Mouse (Mus musculus): ENCODE measurements around the gene Pin1rt1.

The Pin1rt1 gene

DNA sequence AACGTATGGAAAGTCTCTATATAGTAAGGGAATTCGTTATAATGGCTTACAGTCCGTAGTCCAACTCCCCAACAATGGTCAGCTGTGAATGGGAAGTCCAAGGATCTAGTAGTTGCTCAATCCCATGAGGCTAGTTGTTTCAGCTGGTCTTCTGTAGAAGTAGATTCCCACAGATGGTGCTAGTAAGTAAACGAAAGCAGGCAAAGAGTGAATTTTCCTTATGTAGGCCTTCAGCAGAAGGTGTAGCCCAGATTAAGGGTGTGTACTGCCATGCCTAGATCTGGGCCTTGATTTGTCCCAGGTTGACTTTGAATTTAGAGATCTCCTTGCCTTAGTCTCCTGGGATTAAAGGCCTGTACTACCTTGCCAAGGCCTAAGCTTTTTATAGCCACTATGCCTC, at the start of gene Pin1rt1:
Gene Pin1rt1 (minus strand): TSS at position 101 of the 400 bp plus-strand sequence.
- no peak for DNase-seq (ENCODE audit: low read depth, low spot score)

DNA sequence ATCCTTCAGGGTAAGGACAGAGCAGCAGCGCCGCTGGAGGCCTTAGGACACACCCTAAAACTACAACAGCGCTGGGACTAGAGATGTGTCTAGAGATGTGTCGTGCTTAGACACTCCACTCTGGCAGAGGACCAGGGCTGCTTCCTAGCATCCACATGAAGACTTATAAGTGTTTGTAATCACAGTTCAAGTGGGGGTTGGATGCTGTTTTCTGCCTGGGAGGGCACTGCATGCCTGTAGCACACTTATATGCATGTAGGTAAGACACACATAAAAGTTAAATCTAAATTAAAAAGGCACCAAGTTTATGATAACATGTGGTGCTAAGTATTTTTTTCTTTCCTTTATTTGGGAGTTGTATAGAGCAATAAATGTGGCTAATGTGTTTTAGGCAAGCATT, 47.8 kb upstream of the Pin1rt1 start:
- DNase-seq (ENCODE audit: low read depth, low spot score) = no peak

DNA sequence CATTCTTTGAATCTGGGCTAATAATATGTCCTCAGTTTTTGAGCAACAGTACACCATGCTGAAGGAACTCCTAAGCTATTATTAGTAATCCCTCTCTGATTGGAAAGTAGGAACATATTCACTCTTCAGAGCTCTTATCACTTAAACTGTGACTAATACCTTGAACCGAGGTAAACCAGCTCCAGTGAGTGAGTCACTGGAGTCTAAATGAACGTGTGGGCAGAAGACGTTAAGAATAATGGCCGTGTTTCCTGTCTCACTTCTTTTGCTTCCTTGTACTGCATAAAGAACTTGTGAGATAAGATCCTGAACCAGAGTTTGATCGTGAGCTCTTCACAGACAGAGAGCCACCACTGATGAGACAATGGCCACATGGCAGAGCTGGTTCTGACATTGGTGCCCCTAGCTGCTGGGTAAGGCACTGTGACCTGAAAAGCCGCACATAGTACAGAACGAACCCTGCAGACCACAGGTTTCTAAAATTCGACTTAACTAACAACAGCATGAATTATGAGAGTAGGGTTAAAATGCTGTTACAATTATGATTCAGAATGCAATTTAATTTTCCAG, 47.0 kb upstream of the Pin1rt1 start:
- DNase-seq (ENCODE audit: low read depth, low spot score) = peak; percentile 36

DNA sequence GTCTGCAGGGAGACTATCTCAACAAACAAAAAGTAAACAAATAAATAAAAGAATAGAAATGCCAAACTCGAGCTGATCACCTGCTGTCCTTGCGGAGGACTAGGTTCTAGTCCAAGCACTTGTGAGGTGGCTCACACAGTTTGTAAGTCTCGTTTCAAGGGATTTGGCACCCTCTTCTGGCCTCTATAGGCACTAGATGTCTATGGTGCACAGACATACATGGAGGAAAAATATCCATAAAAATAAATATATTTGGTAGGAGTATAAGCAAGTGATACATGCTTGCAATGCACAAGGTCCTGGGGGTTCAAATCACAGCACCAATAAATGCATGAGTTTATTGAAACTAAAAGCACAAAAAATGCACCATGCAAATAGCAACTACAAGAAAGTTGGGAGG, 34.4 kb upstream of the Pin1rt1 start:
- DNase-seq (ENCODE audit: low read depth, low spot score) = peak; percentile 12

DNA sequence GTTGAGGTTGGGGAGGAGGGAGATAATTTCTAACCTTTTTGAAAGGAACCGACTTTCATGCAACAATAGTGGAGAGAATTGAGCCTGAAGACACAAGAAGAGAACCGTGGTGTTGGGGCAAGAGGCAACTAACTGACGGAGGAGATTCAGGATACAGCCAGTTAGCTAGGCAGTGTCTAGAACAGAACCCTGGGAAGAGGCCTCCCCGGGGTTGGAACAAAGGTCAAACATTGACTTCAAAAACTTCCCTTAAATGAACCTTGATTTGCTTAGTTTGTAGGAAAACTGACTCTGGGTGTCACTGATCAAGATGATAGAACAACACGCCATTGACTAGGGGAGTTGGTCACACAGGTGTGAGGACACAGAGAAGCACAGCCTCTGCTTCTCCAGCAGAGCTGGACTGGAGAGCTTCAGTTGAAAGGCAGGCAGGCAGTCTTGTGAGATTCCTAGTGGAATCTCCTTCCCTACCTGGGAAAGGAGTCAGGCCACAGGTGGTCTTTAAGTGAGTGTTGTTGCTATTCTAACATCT, 32.5 kb upstream of the Pin1rt1 start:
- DNase-seq (ENCODE audit: low read depth, low spot score) = no peak

DNA sequence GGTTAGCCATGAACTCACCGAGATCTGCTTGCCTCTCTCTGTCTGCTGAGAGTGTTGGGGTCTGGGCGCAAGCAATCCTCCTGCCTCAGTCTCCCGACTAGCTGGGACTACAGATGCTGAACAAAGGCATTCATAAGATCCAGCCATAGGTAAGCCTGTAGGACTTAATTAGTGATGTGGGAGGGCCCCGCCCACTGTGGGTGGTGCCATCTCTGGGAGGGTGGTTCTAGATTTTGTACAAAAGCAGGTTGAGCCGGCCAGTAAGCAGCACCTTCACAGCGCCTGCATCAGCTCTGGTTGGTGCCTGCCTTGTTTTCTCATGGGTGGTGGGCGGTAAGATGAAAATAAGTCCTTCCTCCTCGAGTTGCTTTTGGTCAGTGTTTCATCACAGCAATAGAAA, 30.1 kb upstream of the Pin1rt1 start:
- DNase-seq (ENCODE audit: low read depth, low spot score) = no peak

DNA sequence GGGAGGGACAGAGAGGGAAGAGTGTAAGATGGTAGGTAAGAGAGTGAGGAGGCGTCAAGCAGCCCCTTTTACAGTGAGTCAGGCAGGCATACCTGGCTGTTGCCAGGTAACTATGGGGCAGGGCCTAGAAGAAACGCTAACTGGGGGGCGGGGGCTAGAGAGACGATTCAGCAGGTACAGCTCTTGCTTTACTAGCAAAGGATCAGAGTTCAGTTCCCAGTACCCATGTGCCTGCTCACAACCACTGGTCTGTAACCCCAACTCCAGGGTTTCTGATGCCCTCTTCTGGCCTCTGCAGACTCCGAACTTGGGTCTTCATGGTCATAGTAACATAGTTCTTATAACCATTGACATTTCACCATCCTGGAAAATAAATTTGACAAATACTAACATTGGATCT, 27.8 kb upstream of the Pin1rt1 start:
- DNase-seq (ENCODE audit: low read depth, low spot score) = no peak

DNA sequence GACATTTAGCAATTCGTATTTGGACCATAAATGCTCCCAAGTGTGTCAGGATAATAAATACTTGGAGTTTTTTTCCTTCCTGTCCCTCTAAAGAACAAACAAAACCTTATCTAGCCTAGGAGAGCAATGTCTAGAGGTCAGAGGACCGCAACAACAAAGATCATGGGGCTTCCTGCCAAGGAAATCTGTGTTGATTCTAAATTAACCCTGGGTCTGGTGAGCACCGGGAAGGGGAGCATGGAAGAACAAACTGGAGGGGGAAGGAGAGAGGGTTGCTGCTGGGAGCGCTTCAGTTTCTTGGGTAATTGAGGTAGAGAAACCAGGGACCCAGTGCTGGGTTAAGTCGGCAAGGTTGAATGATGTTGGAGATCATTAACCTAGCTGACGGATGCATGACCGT, 27.0 kb upstream of the Pin1rt1 start:
- no peak for DNase-seq (ENCODE audit: low read depth, low spot score)

DNA sequence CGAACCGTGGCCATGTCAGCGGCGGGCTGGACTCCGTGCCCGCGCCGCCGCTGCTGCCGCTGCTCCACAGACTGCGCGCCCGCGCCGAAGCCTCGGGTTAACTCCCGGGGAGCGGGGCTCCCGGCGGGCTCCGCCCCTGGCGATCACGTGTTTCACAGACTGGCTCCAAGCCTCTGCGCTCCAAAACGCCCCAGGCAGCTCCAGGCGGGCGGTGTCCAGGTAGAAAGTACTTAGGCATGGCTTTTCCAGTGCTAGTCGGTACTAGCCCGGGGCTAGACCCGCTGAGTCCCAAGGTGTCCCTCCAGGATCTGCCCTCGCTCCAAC, 26.5 kb upstream of the Pin1rt1 start, which contains the start of gene Depdc7:
Gene Depdc7 (minus strand): TSS at position 138 of the 324 bp plus-strand sequence.
- peak; percentile 45 for DNase-seq (ENCODE audit: low read depth, low spot score)

DNA sequence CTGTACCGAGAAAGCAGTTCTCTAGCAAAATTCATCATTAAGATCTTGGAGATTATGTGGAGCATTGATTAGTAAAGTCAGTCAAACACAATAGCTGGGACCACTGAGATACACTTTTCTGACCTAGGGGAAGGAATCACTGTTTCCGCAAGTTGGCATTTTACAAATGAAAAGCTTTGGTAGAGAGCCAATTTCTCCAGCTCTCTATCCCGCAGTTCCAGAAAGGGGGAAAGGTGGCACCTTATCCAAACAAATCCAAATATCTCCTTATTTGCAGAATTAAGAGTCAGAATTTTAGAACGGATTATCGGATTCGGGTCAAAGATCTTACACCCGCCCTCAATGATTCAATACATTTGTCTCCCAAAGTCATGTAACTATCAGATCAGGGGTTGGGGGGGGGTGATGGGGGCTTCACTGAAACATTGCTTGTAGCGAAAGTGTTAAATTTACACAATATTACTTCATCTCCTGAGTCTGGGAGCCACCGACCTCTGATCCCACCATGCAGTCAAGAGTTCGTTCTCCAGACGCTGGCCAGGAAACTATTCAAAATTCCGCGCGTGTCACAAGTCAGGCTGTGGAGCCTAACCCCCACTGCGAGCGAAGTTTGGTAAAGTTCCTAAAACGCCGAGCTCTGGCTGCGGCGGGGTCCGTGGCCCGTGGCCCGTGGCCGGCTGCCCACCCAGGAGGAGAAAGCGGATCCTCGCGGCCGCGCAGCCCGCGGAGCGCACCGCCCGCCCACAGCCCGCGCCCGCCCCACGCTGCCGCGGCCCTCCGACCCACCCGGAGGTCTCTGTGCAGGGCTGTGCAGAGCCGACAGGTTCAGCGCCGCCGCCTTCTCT, 25.9 kb upstream of the Pin1rt1 start:
- no peak for DNase-seq (ENCODE audit: low read depth, low spot score)

DNA sequence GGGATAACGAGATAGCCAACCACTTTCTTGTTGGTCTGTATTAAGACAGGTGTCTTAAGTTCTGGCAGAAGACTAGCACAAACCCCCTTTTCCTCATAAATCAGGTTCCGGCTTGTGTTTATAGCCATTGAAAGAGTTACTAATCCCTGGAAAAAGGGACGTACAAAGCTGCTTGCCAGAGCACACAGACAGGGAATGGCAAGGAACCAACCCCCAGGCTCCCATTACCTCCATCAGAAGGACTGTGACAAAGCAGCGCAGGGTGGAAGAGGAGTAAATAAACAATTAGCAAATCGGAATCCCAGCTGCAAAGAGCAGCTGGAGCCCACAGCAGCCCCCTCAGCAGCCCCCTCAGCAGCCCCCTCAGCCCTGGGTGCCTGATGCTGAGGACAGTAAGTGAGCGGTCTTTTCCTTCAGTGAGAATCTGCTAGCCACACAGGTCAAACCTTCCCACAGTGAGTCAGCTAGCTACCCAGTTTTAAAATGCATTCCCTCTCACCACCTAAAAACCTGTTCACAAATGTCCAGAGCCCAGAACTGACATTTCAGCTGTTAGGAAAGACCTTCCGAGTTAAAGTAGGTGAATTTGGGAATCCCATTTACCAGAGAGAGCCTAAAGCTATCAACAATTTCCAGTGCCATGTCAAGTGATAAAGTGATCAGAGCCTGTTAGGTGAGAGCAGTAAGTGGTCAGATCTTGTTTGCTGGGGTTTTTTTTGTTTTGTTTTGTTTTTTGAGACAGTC, 25.0 kb upstream of the Pin1rt1 start:
- no peak for DNase-seq (ENCODE audit: low read depth, low spot score)

DNA sequence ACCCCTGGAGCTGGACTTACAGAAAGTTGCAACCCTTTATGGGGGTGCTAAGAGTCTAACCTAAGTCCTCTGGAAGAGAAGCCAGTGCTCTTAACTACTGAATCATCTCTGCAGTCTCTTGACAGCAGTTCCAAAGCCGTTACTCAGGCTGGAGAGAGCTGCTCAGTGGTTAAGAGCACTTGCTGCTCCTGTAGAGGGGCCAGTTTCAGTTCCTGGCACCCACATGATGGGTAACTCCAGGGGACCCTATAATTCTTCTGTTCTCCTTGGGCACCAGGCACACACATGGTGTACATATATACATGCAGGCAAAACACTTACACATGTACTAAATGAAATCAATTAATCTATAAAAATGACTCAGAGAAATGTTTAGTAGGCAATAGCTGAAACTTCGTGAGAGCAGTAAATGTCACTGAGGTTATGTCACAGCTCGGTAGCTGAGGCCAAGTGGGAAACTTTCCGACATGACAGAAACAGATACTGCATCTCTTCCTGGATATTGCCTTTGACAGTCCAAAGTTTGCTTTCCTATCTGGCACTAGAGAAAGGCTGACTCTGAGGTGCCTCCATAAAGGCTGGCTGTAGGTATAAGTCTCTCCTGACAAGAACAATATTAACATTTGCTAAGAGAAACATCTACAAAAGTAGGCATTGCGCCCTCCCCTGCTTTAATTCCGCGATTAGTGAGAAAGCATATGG, 24.2 kb upstream of the Pin1rt1 start:
- DNase-seq (ENCODE audit: low read depth, low spot score) = no peak

DNA sequence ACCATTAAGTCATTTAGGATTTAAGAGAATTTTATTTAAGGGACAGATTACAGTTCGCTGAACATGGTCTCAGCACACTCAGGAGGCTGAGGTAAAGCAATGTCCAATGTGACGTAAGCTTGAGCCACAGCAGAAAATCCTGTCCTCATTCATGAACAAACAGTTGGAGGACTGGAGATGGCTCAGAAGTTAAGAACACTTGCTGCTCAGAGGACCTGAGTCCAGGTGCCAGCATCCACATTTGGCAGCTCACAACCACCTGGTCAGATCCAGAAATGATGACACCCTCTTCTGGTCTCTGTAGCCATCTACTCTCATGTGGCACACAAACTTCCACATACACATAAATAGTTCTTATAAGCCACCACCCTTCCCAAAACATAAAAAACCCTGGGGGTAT, 23.5 kb upstream of the Pin1rt1 start:
- DNase-seq (ENCODE audit: low read depth, low spot score) = no peak

DNA sequence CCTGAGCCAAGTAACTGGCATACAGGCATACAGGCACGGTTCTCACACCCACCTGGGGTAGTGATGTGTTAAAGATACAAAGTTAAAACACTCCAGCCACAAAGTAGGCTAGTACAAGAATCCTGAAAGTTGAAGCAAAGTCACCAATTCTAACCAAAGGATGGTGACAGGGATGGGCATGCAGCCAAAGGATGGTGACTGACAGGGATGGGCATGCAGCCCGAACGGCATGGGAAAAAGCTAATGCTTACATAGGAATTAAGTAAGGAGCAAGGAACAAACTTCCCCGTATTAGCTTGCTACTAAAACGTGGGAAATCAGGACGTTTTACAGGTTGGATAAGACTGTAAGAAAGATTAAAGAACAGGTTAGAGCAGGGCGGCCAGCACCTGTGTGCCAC, 20.1 kb upstream of the Pin1rt1 start:
- no peak for DNase-seq (ENCODE audit: low read depth, low spot score)

DNA sequence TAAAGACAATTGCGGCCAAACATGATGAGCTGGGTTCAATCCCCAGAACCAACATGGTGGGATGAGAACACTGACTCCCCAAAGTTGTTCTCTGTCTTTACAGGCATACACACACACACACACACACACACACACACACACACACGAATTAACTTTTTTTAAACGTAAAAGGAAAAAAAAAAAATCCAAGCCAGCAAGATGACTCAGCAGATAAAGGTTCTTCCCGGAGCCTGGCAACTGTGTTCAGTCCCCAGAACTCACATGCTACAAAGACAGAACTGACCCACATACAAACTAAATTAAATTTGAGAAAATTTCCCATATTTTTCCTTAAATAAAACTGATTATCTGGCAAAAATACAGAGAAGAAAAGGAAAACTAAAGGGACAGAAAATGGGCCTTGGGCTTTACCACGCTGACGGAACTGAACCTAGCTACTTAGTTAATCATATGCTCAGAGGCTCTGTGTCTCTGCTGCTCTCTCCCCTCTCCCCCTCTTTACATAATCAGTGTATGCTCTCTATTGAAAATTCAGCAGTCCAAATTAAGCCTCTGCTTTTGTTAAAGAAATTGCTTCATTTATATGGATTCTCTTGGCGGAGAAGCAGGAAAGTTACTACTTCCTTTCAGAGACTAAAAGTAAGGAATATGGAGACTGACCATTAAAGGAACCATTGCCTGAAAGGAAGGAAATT, 16.5 kb upstream of the Pin1rt1 start:
- DNase-seq (ENCODE audit: low read depth, low spot score) = no peak

DNA sequence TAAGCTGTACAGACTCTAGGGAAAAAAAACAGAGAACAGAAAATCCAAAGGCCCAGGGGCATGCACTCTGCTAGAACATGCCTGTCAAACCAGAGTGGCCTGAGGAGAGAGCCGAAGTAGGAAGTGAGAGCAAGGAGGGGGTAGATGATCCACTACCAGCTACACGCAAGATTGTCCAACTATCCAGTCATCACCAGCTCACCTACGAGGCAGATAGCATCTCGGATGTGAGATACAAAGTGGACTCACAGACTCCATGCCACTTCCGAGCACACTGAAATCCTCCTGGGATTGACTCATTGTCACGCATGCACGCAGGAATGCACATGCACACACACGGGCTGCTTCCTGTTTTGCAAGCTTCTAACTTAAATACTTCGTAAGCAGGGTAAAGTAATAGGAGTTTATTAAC, 15.9 kb upstream of the Pin1rt1 start:
- no peak for DNase-seq (ENCODE audit: low read depth, low spot score)

DNA sequence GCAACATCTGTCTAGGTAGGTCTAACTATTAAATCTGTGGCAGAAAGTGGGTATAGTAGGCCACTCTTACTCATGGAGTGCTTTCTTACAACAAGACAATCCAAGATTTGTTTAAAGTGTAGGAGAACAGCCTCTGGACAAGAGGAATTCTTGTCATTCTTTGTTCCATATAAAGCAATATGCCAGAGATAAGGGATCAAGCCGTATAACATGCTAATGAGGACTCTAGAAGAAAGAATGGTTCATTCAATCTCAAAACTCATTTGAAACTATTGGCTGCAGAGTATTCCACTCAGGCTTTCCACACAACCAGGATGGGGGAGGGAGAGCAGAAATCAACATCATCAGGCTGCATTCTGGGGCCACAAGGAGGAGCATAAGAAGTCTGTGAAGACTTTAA, 11.2 kb upstream of the Pin1rt1 start:
- no peak for DNase-seq (ENCODE audit: low read depth, low spot score)

DNA sequence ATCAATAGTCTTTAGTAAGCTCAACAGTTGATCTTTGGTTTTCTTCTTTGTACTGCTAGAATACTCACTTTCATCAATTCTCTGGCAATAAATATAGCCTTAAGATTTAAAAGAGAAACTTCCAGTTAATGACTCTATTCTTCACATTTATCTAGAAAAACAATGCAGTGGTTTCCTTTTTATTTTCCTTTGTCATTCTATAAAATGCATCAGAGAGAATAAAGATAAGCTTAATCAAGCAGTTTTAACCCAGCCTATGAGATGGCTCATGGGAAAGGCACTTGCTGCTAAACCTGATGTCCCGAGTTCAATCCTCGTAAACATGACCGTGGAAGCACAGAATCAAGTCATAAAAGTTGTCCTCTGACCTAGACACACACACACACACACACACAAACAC, 5.8 kb upstream of the Pin1rt1 start:
- no peak for DNase-seq (ENCODE audit: low read depth, low spot score)

DNA sequence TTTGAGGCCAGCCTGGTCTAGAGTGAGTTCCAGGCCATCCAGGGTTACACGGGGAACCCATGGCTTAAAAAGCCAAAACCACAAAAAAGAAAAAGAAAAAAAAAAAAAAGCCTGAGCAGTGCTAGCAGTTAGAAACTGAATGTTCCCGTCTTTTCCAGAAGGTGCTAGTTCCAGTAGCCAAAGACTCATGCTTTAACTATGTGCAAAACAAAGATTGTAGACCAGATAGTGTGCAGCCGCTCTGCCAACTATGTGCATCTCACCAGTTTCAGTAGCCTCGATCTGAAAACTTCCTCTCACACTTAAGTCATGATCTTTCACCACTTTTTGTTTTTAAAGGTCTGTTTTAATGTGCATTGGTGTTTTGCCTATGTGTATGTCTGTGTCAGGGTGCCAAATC, 1.6 kb upstream of the Pin1rt1 start:
- no peak for DNase-seq (ENCODE audit: low read depth, low spot score)

DNA sequence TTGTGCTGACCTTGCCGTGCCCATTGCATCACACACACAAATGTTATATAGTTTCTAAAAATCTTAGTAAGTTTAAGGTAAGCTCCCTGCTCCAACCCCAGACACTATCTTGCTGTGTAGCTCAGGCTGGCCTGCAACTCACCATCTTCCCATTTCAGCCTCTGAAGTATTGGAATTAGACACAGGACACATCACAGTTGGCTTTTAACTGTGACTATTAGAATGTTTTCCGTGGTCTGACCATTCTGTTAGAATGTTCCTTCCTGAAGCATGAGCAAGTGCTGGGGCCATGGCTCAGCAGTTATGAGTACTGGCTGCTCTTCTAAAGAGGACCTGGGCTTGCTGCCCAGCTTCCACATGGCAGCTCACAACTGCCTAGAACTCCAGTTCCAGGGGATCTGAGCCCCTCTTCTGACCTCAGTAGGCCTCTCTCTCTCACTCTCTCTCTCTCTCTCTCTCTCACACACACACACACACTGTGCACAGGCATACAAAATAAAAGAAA, 1.1 kb upstream of the Pin1rt1 start:
- DNase-seq (ENCODE audit: low read depth, low spot score) = no peak

DNA sequence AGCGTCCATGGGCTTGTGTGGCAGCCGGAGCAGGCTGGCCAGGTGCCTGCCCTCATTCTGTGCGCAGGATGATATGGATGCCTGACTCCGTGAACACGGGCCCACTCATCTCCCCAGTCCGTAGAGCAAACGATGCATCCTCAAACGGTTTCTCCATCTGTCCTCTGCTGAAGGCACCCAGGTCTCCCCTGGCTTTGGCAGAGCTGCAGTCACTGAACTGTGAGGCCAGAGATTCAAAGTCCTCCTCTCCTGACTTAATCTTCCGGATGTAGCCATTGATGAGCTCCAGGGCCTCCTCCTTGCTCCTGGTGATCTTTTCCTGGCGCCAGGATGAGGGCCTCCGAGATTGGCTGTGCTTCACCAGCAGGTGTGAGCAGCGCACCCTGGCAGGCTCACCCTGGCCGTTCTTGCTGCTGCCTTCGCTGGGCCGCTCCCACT, 1.9 kb downstream of the Pin1rt1 start:
- DNase-seq (ENCODE audit: low read depth, low spot score) = no peak
